Mouse (Mus musculus) left cerebral cortex, postnatal 14 days (tissue): ENCODE measurements around the gene Ntn4. TPM values are rescaled to one million over a fixed set of nuclear protein-coding genes. Genes with fewer than 3 reads are reported as not detected.

ENCODE experiments used
- DNase-seq, 2 experiments: peaks; one replicate each; pipeline ENCODE4 v3.0.0; 2021 to 2022; ENCODE audit warnings: low spot score in 2 of 2, mixed read lengths in 1 of 2
- intact Hi-C: fragments of 180-260 bp; cut with DNase I; formaldehyde crosslinking; loops from one replicate; pipeline ENCODE4 v1.15.1; 2025
- long read RNA-seq, 2 experiments: library from polyadenylated mRNA; stranded (forward); transcript quantifications; one replicate each; pipeline ENCODE4 v2.0.0; 2021
- total RNA-seq, 2 experiments: library from RNA; stranded (reverse); gene quantifications; 2 replicates each; pipeline ENCODE4 v1.2.3; 2021

Gene Ntn4
- 10 to 100 TPM; 11.7 to 16.1 TPM for total RNA-seq
- long read RNA-seq, experiment 1, transcript Ntn4-201 (10 exons, 3,646 nt): major isoform, 18 of 22 reads
- long read RNA-seq, experiment 1, partial matches to known transcripts: 0 of 22 reads
- long read RNA-seq, experiment 1, other reads (novel, unspliced or antisense): 4 of 22 reads
- long read RNA-seq, experiment 2, transcript Ntn4-201 (10 exons, 3,646 nt): major isoform, 21 of 24 reads
- long read RNA-seq, experiment 2, partial matches to known transcripts: 1 of 24 reads
- long read RNA-seq, experiment 2, other reads (novel, unspliced or antisense): 2 of 24 reads

- no peak for DNase-seq
- intact Hi-C loops: no loop called here
These were observed at the start of gene Ntn4 for GRCm38 (mm10) chr10:93640521-93640952. TSS of gene Ntn4 (plus strand) at chr10:93640681.

- DNase-seq: no peak
- intact Hi-C loops: no loop called here
These were observed 48.0 kb upstream of the Ntn4 start for GRCm38 (mm10) chr10:93592456-93592855.

GRCm38 (mm10) chr10:93594022-93594482, 46.4 kb upstream of the Ntn4 start:
- DNase-seq: peak; percentile 92 to 94
- intact Hi-C loops: loop anchor here (1.0 kb wide), 1 partner anchor 219 kb away; no protein-coding TSS in a partner anchor

GRCm38 (mm10) chr10:93595831-93596230, 44.6 kb upstream of the Ntn4 start:
- intact Hi-C loops: no loop called here

GRCm38 (mm10) chr10:93596641-93597040, 43.8 kb upstream of the Ntn4 start:
- intact Hi-C loops: no loop called here
- DNase-seq: no peak

More at GRCm38 (mm10) chr10:93595831-93596230, 44.6 kb upstream of the Ntn4 start:
- no peak for DNase-seq

- no peak for DNase-seq
- intact Hi-C loops: no loop called here
These were observed 38.2 kb upstream of the Ntn4 start for GRCm38 (mm10) chr10:93602309-93602708.

GRCm38 (mm10) chr10:93603256-93603655, 37.2 kb upstream of the Ntn4 start:
- DNase-seq: no peak
- intact Hi-C loops: no loop called here

GRCm38 (mm10) chr10:93606326-93606725, 34.2 kb upstream of the Ntn4 start:
- DNase-seq: no peak
- intact Hi-C loops: no loop called here

GRCm38 (mm10) chr10:93608051-93608450, 32.4 kb upstream of the Ntn4 start:
- no peak for DNase-seq
- intact Hi-C loops: no loop called here

GRCm38 (mm10) chr10:93609236-93609635, 31.2 kb upstream of the Ntn4 start:
- intact Hi-C loops: no loop called here
- DNase-seq: no peak

- DNase-seq: no peak
- intact Hi-C loops: loop anchor here (2.0 to 10.0 kb wide), 2 partner anchors 164 to 202 kb away; no protein-coding TSS in a partner anchor
These were observed 29.6 kb upstream of the Ntn4 start for GRCm38 (mm10) chr10:93610896-93611295.

GRCm38 (mm10) chr10:93611419-93612007, 29.0 kb upstream of the Ntn4 start:
- DNase-seq: peak; percentile 41 to 51
- intact Hi-C loops: loop anchor here (2.0 to 10.0 kb wide), 2 partner anchors 163 to 201 kb away; no protein-coding TSS in a partner anchor

- intact Hi-C loops: loop anchor here (10.0 kb wide), 1 partner anchor 160 kb away; no protein-coding TSS in a partner anchor
- DNase-seq: no peak
These were observed 25.6 kb upstream of the Ntn4 start for GRCm38 (mm10) chr10:93614850-93615249.

GRCm38 (mm10) chr10:93620438-93621179, 19.9 kb upstream of the Ntn4 start:
- no peak for DNase-seq
- intact Hi-C loops: no loop called here

GRCm38 (mm10) chr10:93623725-93624124, 16.8 kb upstream of the Ntn4 start:
- no peak for DNase-seq
- intact Hi-C loops: no loop called here

- no peak for DNase-seq
- intact Hi-C loops: no loop called here
These were observed 16.3 kb upstream of the Ntn4 start for GRCm38 (mm10) chr10:93624151-93624550.

- no peak for DNase-seq
- intact Hi-C loops: no loop called here
These were observed 10.2 kb upstream of the Ntn4 start for GRCm38 (mm10) chr10:93630310-93630709.

GRCm38 (mm10) chr10:93632086-93632485, 8.4 kb upstream of the Ntn4 start:
- intact Hi-C loops: no loop called here
- no peak for DNase-seq

GRCm38 (mm10) chr10:93633563-93633962, 6.9 kb upstream of the Ntn4 start:
- DNase-seq: peak in 1 of 2 experiments; percentile 47
- intact Hi-C loops: no loop called here

GRCm38 (mm10) chr10:93633971-93634370, 6.5 kb upstream of the Ntn4 start:
- intact Hi-C loops: no loop called here
- no peak for DNase-seq
